Mouse (Mus musculus): ENCODE measurements at regions not wholly inside any gene's neighbourhood (a gene's known extent, or its start where the extent isn't known, plus 50 kb on each side); places are given as distances from the start of the nearest gene placed in this dataset.

- TF ChIP-seq CTCF (IDR thresholded peaks at IDR 0.05; ENCODE audit: control insufficient read depth, insufficient read depth, insufficient read length) (no peak), CEBPB (IDR thresholded peaks at IDR 0.05; ENCODE audit: low read depth) (no peak), MAX (IDR thresholded peaks at IDR 0.05) (no peak), MYOG (IDR thresholded peaks at IDR 0.05; ENCODE audit: control insufficient read depth, extremely low read depth, insufficient read length) (no peak), USF1 (IDR thresholded peaks at IDR 0.05; ENCODE audit: low read depth) (no peak), FOSL1 (IDR thresholded peaks at IDR 0.05; ENCODE audit: insufficient read depth, low read length, poor library complexity, severe bottlenecking) (no peak), MYOD1 (IDR thresholded peaks at IDR 0.05; ENCODE audit: control insufficient read depth, insufficient read length, low read depth) (no peak)
These were observed 103.7 kb upstream of the Sfswap start for GRCm38 (mm10) chr5:129397311-129397710.

Measured in C2C12 (cell line).